Mouse (Mus musculus) small intestine, adult 2 months (tissue): ENCODE measurements around the gene Sec14l4. TPM values are rescaled to one million over a fixed set of nuclear protein-coding genes. Genes with fewer than 3 reads are reported as not detected.

Source experiments
- H3K27ac ChIP-seq: fragments of 200-500 bp; 2 replicates; pipeline ENCODE4 v1.5.1; 2012; ENCODE audit warnings: low read depth, low read length, control low read depth, inconsistent platforms; ENCODE audit not compliant: insufficient read depth
- H3K27me3 ChIP-seq: fragments of 200-500 bp; 2 replicates; pipeline ENCODE4 v1.6.1; 2012; ENCODE audit warnings: mild to moderate bottlenecking, moderate library complexity, low read length, inconsistent platforms; ENCODE audit not compliant: control insufficient read depth, insufficient read depth
- H3K36me3 ChIP-seq: fragments of 200-500 bp; 2 replicates; pipeline ENCODE4 v1.6.1; 2012; ENCODE audit warnings: mild to moderate bottlenecking, low read length, control low read depth, inconsistent platforms; ENCODE audit not compliant: control insufficient read depth, insufficient read depth
- H3K4me1 ChIP-seq: fragments of 200-500 bp; 2 replicates; pipeline ENCODE4 v1.6.1; 2012; ENCODE audit warnings: low read length, inconsistent platforms, mixed read lengths; ENCODE audit not compliant: control insufficient read depth, insufficient read depth, insufficient read length
- H3K4me3 ChIP-seq: fragments of 200-500 bp; 2 replicates; pipeline ENCODE4 v1.5.1; 2012; ENCODE audit warnings: low read depth, mild to moderate bottlenecking, control low read depth, inconsistent platforms, low read length, moderate library complexity
- CTCF ChIP-seq: fragments of 200-500 bp; IDR thresholded peaks from 2 replicates; pipeline ENCODE4 v1.5.1; 2012; ENCODE audit warnings: low read depth, mild to moderate bottlenecking, control low read depth, inconsistent platforms, low read length, moderate library complexity, mixed read lengths; ENCODE audit not compliant: insufficient replicate concordance, insufficient read length; ENCODE audit errors: extremely low read depth
- POLR2A ChIP-seq: fragments of 200-500 bp; IDR thresholded peaks from 2 replicates; pipeline ENCODE4 v1.6.1; 2012; ENCODE audit warnings: low read depth, mild to moderate bottlenecking, control low read depth, inconsistent platforms, low read length, moderate library complexity
- WGBS: fragments of 180-500 bp; shearing (Covaris S2); methylation state at CpG from one replicate; pipeline ENCODE4 v1.1.7; 2018; 5-methylcytosine and 5-hydroxymethylcytosine counted together
- polyA plus RNA-seq: library from polyadenylated mRNA; depleted of rRNA; stranded (reverse); fragments of >200 nt; gene quantifications from 2 replicates; pipeline ENCODE4 v1.2.3, GENCODE M21; 2012

Gene Sec14l4
- polyA plus RNA-seq, 1 experiment, result 0.05 TPM

GRCm38 (mm10) chr11:4060866-4061575 is 29.8 kb downstream of the Sec14l4 start:
- no peak for TF ChIP-seq CTCF
- TF ChIP-seq POLR2A, result no peak
- H3K27ac ChIP-seq, result no peak overlapping the region
- WGBS, result 38% methylated on average over 5 of the region's 5 CpGs

GRCm38 (mm10) chr11:4062523-4062922 is 31.3 kb downstream of the Sec14l4 start:
- Histone ChIP-seq H3K36me3 (no peaks in the 10 kb centered on the region), H3K4me3 (no peak overlapping the region), H3K27me3 (no peaks in the 10 kb centered on the region), H3K27ac (no peak overlapping the region), H3K4me1 (no peaks in the 10 kb centered on the region)
- 87% methylated on average over 4 of the region's 4 CpGs for WGBS
- TF ChIP-seq CTCF, result no peak
- no peak for TF ChIP-seq POLR2A

More at GRCm38 (mm10) chr11:4060866-4061575, 29.8 kb downstream of the Sec14l4 start:
- Histone ChIP-seq H3K36me3 (no peaks in the 10 kb centered on the region), H3K4me1 (no peaks in the 10 kb centered on the region), H3K27me3 (no peaks in the 10 kb centered on the region), H3K4me3 (no peak overlapping the region)

GRCm38 (mm10) chr11:4062981-4063380 is 31.7 kb downstream of the Sec14l4 start:
- no peaks in the 10 kb centered on the region for H3K4me1 ChIP-seq
- WGBS, result 50% methylated on average over 6 of the region's 6 CpGs
- TF ChIP-seq CTCF (no peak), POLR2A (no peak)
- H3K27ac ChIP-seq, result no peak overlapping the region
- no peaks in the 10 kb centered on the region for H3K36me3 ChIP-seq
- H3K27me3 ChIP-seq, result no peaks in the 10 kb centered on the region
- H3K4me3 ChIP-seq, result no peak overlapping the region

- H3K4me1 ChIP-seq, result no peaks in the 10 kb centered on the region
- no peak within 1 kb of the TSS for H3K4me3 ChIP-seq
- H3K36me3 ChIP-seq, result no peaks in the 10 kb centered on the region
- H3K27ac ChIP-seq, result no peak within 1 kb of the TSS
- no peak for TF ChIP-seq POLR2A
- no peak for TF ChIP-seq CTCF
- 17% methylated on average over 5 of the region's 5 CpGs for WGBS
- H3K27me3 ChIP-seq, result no peaks in the 10 kb centered on the region
Measured at GRCm38 (mm10) chr11:4064627-4065122, 33.4 kb downstream of the Sec14l4 start, which contains the start of gene Sec14l3. Gene Sec14l3, plus strand, starts transcription at chr11:4064841.

GRCm38 (mm10) chr11:4069664-4070063 is 38.4 kb downstream of the Sec14l4 start:
- H3K4me3 ChIP-seq, result no peak overlapping the region
- H3K36me3 ChIP-seq, result no peaks in the 10 kb centered on the region
- WGBS, result 48% methylated on average over 1 of the region's 1 CpGs
- H3K27ac ChIP-seq, result no peak overlapping the region
- no peaks in the 10 kb centered on the region for H3K4me1 ChIP-seq
- no peaks in the 10 kb centered on the region for H3K27me3 ChIP-seq
- no peak for TF ChIP-seq CTCF
- no peak for TF ChIP-seq POLR2A

- no peaks in the 10 kb centered on the region for H3K36me3 ChIP-seq
- H3K27me3 ChIP-seq, result no peaks in the 10 kb centered on the region
- H3K4me1 ChIP-seq, result no peaks in the 10 kb centered on the region
- no peak overlapping the region for H3K27ac ChIP-seq
- TF ChIP-seq CTCF, result no peak
- TF ChIP-seq POLR2A, result no peak
- WGBS, result 11% methylated on average over 8 of the region's 8 CpGs
- no peak overlapping the region for H3K4me3 ChIP-seq
Measured at GRCm38 (mm10) chr11:4076633-4077032, 45.4 kb downstream of the Sec14l4 start.

- no peaks in the 10 kb centered on the region for H3K27me3 ChIP-seq
- TF ChIP-seq POLR2A, result no peak
- no peak for TF ChIP-seq CTCF
- 76% methylated on average over 7 of the region's 7 CpGs for WGBS
- H3K4me3 ChIP-seq, result no peak overlapping the region
- H3K36me3 ChIP-seq, result no peaks in the 10 kb centered on the region
- no peaks in the 10 kb centered on the region for H3K4me1 ChIP-seq
- H3K27ac ChIP-seq, result no peak overlapping the region
Measured at GRCm38 (mm10) chr11:4078267-4078933, 47.1 kb downstream of the Sec14l4 start.
